Mouse (Mus musculus) left cerebral cortex, adult 8-10 months (tissue): ENCODE data around the gene Tnfsf14. TPM values are rescaled to one million over a fixed set of nuclear protein-coding genes. Genes with fewer than 3 reads are reported as not detected.

Experiments used
- microRNA-seq, 2 experiments: library from miRNA; unstranded; fragments of <30 nt; microRNA quantifications; one replicate each; pipeline ENCODE4 v1.2.0; 2022
- total RNA-seq, 4 experiments: library from RNA; stranded (reverse); gene quantifications; 2 replicates each; pipeline ENCODE4 v1.2.4; 2022

The Tnfsf14 gene
- total RNA-seq, 4 experiments from 2014 or later = not detected

Small RNA genes lying within 50 kb of the gene (microRNA-seq; reads per million reads assigned to microRNA genes)
- 0 reads per million in 2 experiments for gene Mir6978

Other genes with a start within 250 kb of the Tnfsf14 start
- not detected for gene Acer1, start 212.1 kb downstream of the Tnfsf14 start, total RNA-seq
- gene Clpp, start 203.9 kb downstream of the Tnfsf14 start, total RNA-seq = 10 to 100 TPM; 60.6 to 69.6 (median 65.4) TPM
- gene Alkbh7, start 196.8 kb downstream of the Tnfsf14 start, total RNA-seq = 10 to 100 TPM; 24.4 to 27.2 (median 26.1) TPM
- gene Pspn, start 194.2 kb downstream of the Tnfsf14 start, total RNA-seq = not detected
- 10 to 100 TPM; 65.0 to 65.5 (median 65.2) TPM for gene Gtf2f1, start 182.9 kb downstream of the Tnfsf14 start, total RNA-seq
- gene Gm17949, start 182.7 kb downstream of the Tnfsf14 start, total RNA-seq = under 1 TPM in 3 of 4 experiments, not detected in 1; 0.48 to 0.65 (median 0.53) TPM
- gene Khsrp, start 162.7 kb downstream of the Tnfsf14 start, total RNA-seq = 100 to 1,000 TPM; 101 to 104 (median 102) TPM
- gene Slc25a41, start 152.5 kb downstream of the Tnfsf14 start, total RNA-seq = under 1 TPM in 1 of 4 experiments, not detected in 3; 0.30 TPM
- gene Crb3, start 135.1 kb downstream of the Tnfsf14 start, total RNA-seq = 1 to 10 TPM in 3 of 4 experiments, under 1 TPM in 1; 0.51 to 2.6 (median 1.7) TPM
- 100 to 1,000 TPM; 313 to 347 (median 323) TPM for gene Slc25a23, start 134.3 kb downstream of the Tnfsf14 start, total RNA-seq
- 1 to 10 TPM; 1.1 to 3.9 (median 2.5) TPM for gene Dennd1c, start 115.7 kb downstream of the Tnfsf14 start, total RNA-seq
- 100 to 1,000 TPM; 607 to 698 (median 653) TPM for gene Tubb4a, start 106.4 kb downstream of the Tnfsf14 start, total RNA-seq
- gene Tnfsf9, start 88.9 kb downstream of the Tnfsf14 start, total RNA-seq = under 1 TPM; 0.39 to 0.84 (median 0.63) TPM
- gene Cd70, start 44.4 kb downstream of the Tnfsf14 start, total RNA-seq = under 1 TPM in 1 of 4 experiments, not detected in 3; 0.55 TPM
- 1 to 10 TPM in 3 of 4 experiments, under 1 TPM in 1; 0.94 to 3.9 (median 1.3) TPM for gene C3, start 34.0 kb upstream of the Tnfsf14 start, total RNA-seq
- 10 to 100 TPM; 26.5 to 27.8 (median 27.5) TPM for gene Gpr108, start 54.3 kb upstream of the Tnfsf14 start, total RNA-seq
- gene Trip10, start 55.3 kb upstream of the Tnfsf14 start, total RNA-seq = 1 to 10 TPM; 6.9 to 9.1 (median 8.1) TPM
- 1 to 10 TPM; 2.9 to 9.2 (median 5.0) TPM for gene Vav1, start 84.9 kb upstream of the Tnfsf14 start, total RNA-seq
- gene Adgre1, start 164.5 kb upstream of the Tnfsf14 start, total RNA-seq = 10 to 100 TPM in 2 of 4 experiments, 1 to 10 TPM in 2; 3.0 to 19.7 (median 8.0) TPM